ENCODE assay signal across 8 mouse cellular contexts in the genomic region with DNA sequence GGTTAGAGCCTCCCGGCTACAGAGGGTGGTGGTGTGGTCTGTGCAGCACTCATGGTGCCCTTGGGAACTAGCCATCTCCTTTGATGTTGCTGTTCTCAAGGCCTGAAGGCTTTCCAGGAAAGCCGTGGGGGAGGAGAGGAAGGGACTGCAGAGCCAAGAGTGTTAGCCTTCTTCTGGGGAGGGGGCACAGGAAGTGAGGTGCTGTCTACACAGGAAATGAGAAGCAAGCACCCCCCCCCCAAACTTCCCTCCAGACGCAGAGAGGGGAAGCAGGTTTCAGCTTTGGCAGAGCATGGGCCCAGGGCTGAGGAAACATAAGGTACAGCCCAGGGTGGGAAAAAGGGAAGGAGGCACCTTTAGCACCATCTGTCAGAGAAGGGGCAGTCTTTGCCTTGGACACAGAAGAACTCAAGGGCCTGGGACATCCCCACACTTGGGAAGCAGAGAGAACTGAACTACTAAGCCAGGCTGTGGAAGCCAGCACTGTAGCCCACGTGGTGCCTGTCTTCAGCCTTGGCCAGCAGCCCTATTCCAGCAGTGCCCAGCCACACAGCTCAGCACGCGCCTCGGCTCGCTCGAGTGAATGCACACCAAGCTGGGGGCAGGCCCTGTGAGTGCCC. TPM values are rescaled to one million over a fixed set of nuclear protein-coding genes. Genes with fewer than 3 reads are reported as not detected.
DNase-seq lines count a peak whose midpoint lies in the region; ATAC-seq and TF ChIP-seq lines count a peak whose summit lies in the region.

No protein-coding gene starts in this region.

- no peak overlapping the region for H3K4me3 ChIP-seq in forebrain, postnatal 0 days (ENCODE audit: low read depth, low read length)
- H3K4me3 ChIP-seq in hindbrain, embryonic 16.5 days (ENCODE audit: low read length) = no peak overlapping the region
- H3K4me3 ChIP-seq in limb, embryonic 14.5 days (replicated peaks; ENCODE audit: low read length) = no peak overlapping the region

- ATAC-seq in forebrain, postnatal 0 days = peak; percentile 81
- peak; percentile 87 for ATAC-seq in hindbrain, embryonic 16.5 days
- ATAC-seq in limb, embryonic 14.5 days (ENCODE audit: low FRiP score, low read depth) = 0 out of 2 replicates have a peak, but pooled peaks have one; percentile 23
- ATAC-seq in activated CD4-positive, CD25-positive, alpha-beta regulatory T cell, adult 4 months = no peak

- 41% methylated on average over 9 of the region's 9 CpGs for WGBS in forebrain, postnatal 0 days
- WGBS in hindbrain, embryonic 16.5 days = 44% methylated on average over 9 of the region's 9 CpGs
- 46% methylated on average over 5 of the region's 9 CpGs for WGBS in limb, embryonic 14.5 days

- H3K9ac ChIP-seq in forebrain, postnatal 0 days = no peak overlapping the region
- H3K9ac ChIP-seq in hindbrain, embryonic 16.5 days (ENCODE audit: low read depth, low read length) = no peak overlapping the region
- H3K9ac ChIP-seq in limb, embryonic 14.5 days (ENCODE audit: low read depth, low read length, severe bottlenecking) = 0 out of 2 replicates have a peak overlapping the region, but pooled peaks have one; percentile 5

- no peak for TF ChIP-seq POLR2A in limb, embryonic 14.5 days (IDR thresholded peaks at IDR 0.05; ENCODE audit: borderline replicate concordance, extremely low read depth, insufficient read depth, insufficient read length)

- H3K27me3 ChIP-seq in forebrain, postnatal 0 days (ENCODE audit: insufficient read depth, low read length) = no peaks in the 10 kb centered on the region
- H3K27me3 ChIP-seq in hindbrain, embryonic 16.5 days (replicated peaks; ENCODE audit: control insufficient read depth, insufficient read depth, low read length) = no peaks in the 10 kb centered on the region
- no peaks in the 10 kb centered on the region for H3K27me3 ChIP-seq in limb, embryonic 14.5 days (ENCODE audit: control insufficient read depth, insufficient read depth, low read length)

- no peaks in the 10 kb centered on the region for H3K9me3 ChIP-seq in forebrain, postnatal 0 days (ENCODE audit: low read length)
- H3K9me3 ChIP-seq in hindbrain, embryonic 16.5 days (ENCODE audit: control insufficient read depth, low read length) = no peaks in the 10 kb centered on the region
- no peaks in the 10 kb centered on the region for H3K9me3 ChIP-seq in limb, embryonic 14.5 days (ENCODE audit: control insufficient read depth, low read length)

- DNase-seq in layer of hippocampus, adult 11-12 months (ENCODE audit: low spot score) = peak; percentile 71
- DNase-seq in layer of hippocampus, adult 9-10 months (ENCODE audit: low spot score) = no peak
- peak; percentile 84 for DNase-seq in brain, adult 2 months (ENCODE audit: low read depth, low spot score)
- peak; percentile 22 for DNase-seq in forebrain, postnatal 0 days
- DNase-seq in limb, embryonic 14.5 days (ENCODE audit: low spot score) = peak; percentile 12
- DNase-seq in right cerebral cortex, adult 2 months (ENCODE audit: low spot score in 2 of 2) = peak; percentile 53 to 73

- H3K4me2 ChIP-seq in forebrain, postnatal 0 days (ENCODE audit: low read depth) = no peak overlapping the region
- H3K4me2 ChIP-seq in hindbrain, embryonic 16.5 days (ENCODE audit: low read length) = no peak overlapping the region
- H3K4me2 ChIP-seq in limb, embryonic 14.5 days (replicated peaks; ENCODE audit: low read depth, low read length, severe bottlenecking) = no peak overlapping the region

- peak overlapping the region; percentile 45 for H3K27ac ChIP-seq in forebrain, postnatal 0 days (ENCODE audit: low read depth, low read length)
- peak overlapping the region; percentile 41 for H3K27ac ChIP-seq in hindbrain, embryonic 16.5 days (ENCODE audit: low read depth, low read length)
- H3K27ac ChIP-seq in limb, embryonic 14.5 days (replicated peaks; ENCODE audit: low read depth, low read length) = peak overlapping the region; percentile 59

- no peak for TF ChIP-seq CTCF in forebrain, postnatal 0 days (IDR thresholded peaks at IDR 0.05; ENCODE audit: low read depth)

- peaks cover 6% of the 10 kb centered on the region; the same call in 1 of the 2 replicates for H3K36me3 ChIP-seq in forebrain, postnatal 0 days (ENCODE audit: insufficient read depth)
- no peaks in the 10 kb centered on the region for H3K36me3 ChIP-seq in hindbrain, embryonic 16.5 days (ENCODE audit: control insufficient read depth, insufficient read depth, low read length)
- peaks cover 38% of the 10 kb centered on the region for H3K36me3 ChIP-seq in limb, embryonic 14.5 days (ENCODE audit: control insufficient read depth, insufficient read depth, low read length)

- no peaks in the 10 kb centered on the region for H3K4me1 ChIP-seq in forebrain, postnatal 0 days (ENCODE audit: insufficient read depth)
- H3K4me1 ChIP-seq in hindbrain, embryonic 16.5 days (ENCODE audit: control insufficient read depth, insufficient read depth, low read depth, low read length) = peaks cover 14% of the 10 kb centered on the region
- H3K4me1 ChIP-seq in limb, embryonic 14.5 days (ENCODE audit: control insufficient read depth, insufficient read depth, low read length) = peaks cover 12% of the 10 kb centered on the region; the same call in 1 of the 2 replicates

RNA-seq across cellular contexts. Expression of a gene that starts 8.3 kb away (rescaled TPM):
- 12.3 and 17.6 TPM in 2 replicates for total RNA-seq in forebrain, postnatal 0 days (2014; rRNA removed)
- polyA plus RNA-seq in forebrain, postnatal 0 days (2015; fragmentation: Nextera tagmentation; extraction: Ambion mirVana) = 7.9 and 10.3 TPM in 2 replicates
- 11.6 and 17.7 TPM in 2 replicates for polyA plus RNA-seq in hindbrain, embryonic 16.5 days (2015; fragmentation: Nextera tagmentation; extraction: Ambion mirVana)
- polyA plus RNA-seq in limb, embryonic 14.5 days (2012; rRNA removed) = 24.4 and 32.4 TPM in 2 replicates
- polyA plus RNA-seq in limb, embryonic 14.5 days (2014; fragmentation: Nextera tagmentation; extraction: Ambion mirVana) = 14.1 and 19.3 TPM in 2 replicates
- polyA plus RNA-seq in activated CD4-positive, CD25-positive, alpha-beta regulatory T cell, adult 4 months (2017; shearing (Covaris generic)) = 1 to 10 TPM in 1 of 2 experiments, under 1 TPM in 1; 0.76 to 1.2 TPM

RNA-seq across cellular contexts. Expression of a gene that starts 25.3 kb away (rescaled TPM):
- 12.1 and 17.5 TPM in 2 replicates for total RNA-seq in forebrain, postnatal 0 days (2014; rRNA removed)
- 12.8 and 15.7 TPM in 2 replicates for polyA plus RNA-seq in forebrain, postnatal 0 days (2015; fragmentation: Nextera tagmentation; extraction: Ambion mirVana)
- 16.8 and 17.7 TPM in 2 replicates for polyA plus RNA-seq in hindbrain, embryonic 16.5 days (2015; fragmentation: Nextera tagmentation; extraction: Ambion mirVana)
- polyA plus RNA-seq in limb, embryonic 14.5 days (2012; rRNA removed) = 9.0 and 9.2 TPM in 2 replicates
- polyA plus RNA-seq in limb, embryonic 14.5 days (2014; fragmentation: Nextera tagmentation; extraction: Ambion mirVana) = 13.6 and 14.5 TPM in 2 replicates
- polyA plus RNA-seq in activated CD4-positive, CD25-positive, alpha-beta regulatory T cell, adult 4 months (2017; shearing (Covaris generic)) = 10 to 100 TPM; 23.3 to 23.5 TPM

RNA-seq across cellular contexts. Expression of a gene that starts 56.6 kb away (rescaled TPM):
- total RNA-seq in forebrain, postnatal 0 days (2014; rRNA removed) = 203 and 234 TPM in 2 replicates
- 269 and 312 TPM in 2 replicates for polyA plus RNA-seq in forebrain, postnatal 0 days (2015; fragmentation: Nextera tagmentation; extraction: Ambion mirVana)
- 346 and 350 TPM in 2 replicates for polyA plus RNA-seq in hindbrain, embryonic 16.5 days (2015; fragmentation: Nextera tagmentation; extraction: Ambion mirVana)
- polyA plus RNA-seq in limb, embryonic 14.5 days (2012; rRNA removed) = 216 and 283 TPM in 2 replicates
- polyA plus RNA-seq in limb, embryonic 14.5 days (2014; fragmentation: Nextera tagmentation; extraction: Ambion mirVana) = 296 and 305 TPM in 2 replicates
- polyA plus RNA-seq in activated CD4-positive, CD25-positive, alpha-beta regulatory T cell, adult 4 months (2017; shearing (Covaris generic)) = 1,000 to 10,000 TPM in 1 of 2 experiments, 100 to 1,000 TPM in 1; 855 to 1,076 TPM
